Mouse (Mus musculus) megakaryocyte, embryonic 14.5 days (primary cell): ENCODE measurements around the gene Erbb4.

Experiments used
- FLI1 ChIP-seq: IDR thresholded peaks from 2 replicates; pipeline ENCODE4 v1.6.1; 2012; ENCODE audit warnings: low read length, inconsistent platforms, mixed read lengths
- GATA1 ChIP-seq: IDR thresholded peaks from 3 replicates; pipeline ENCODE4 v1.6.1; 2012; ENCODE audit warnings: mixed read lengths, low read length, inconsistent platforms, borderline replicate concordance

DNA sequence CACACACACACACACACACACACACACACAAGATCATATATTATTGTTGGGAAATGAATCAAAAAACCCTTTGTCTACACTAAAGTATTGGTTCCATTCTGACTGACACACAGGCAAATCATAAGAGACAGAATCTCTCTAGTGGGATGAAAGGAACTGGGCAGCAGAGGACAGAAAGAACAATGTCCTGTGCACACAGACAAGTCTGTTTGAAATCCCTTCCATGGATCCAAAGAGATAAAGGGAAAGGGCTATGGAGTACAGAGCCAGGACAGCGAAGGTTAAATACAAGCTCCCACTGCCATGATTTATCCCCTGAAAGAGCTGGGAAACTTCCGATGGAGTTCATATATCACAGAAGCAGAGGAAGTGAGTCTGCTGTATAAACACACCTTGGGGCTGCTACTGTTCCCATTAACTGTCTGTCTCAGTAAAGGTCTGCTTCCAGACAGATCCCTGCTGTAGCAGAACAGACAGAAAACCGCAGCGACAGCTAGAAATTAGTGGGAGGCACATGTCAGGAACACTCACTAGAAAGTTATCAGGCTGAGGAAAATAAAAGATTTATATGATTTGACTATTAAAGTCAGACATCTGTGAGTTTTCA, 320.3 kb downstream of the Erbb4 start:
- TF ChIP-seq GATA1 (no peak), FLI1 (no peak)
